Mouse (Mus musculus) liver, adult 2 months (tissue): Measurements from ENCODE around the gene Zfp526. TPM values are rescaled to one million over a fixed set of nuclear protein-coding genes. Genes with fewer than 3 reads are reported as not detected.

Experiments used
- DNase-seq: peaks from one replicate; pipeline ENCODE4 v3.0.0-alpha.2; 2011; ENCODE audit warnings: low read depth, low spot score; ENCODE audit errors: extremely low read depth
- H3K27ac ChIP-seq: fragments of 200-500 bp; replicated peaks from 2 replicates; pipeline ENCODE4 v1.5.1; 2012; ENCODE audit warnings: low read depth, mild to moderate bottlenecking, control low read depth, inconsistent platforms, low read length; ENCODE audit not compliant: insufficient read depth
- H3K27me3 ChIP-seq: fragments of 200-500 bp; 2 replicates; pipeline ENCODE4 v1.6.1; 2012; ENCODE audit warnings: mild to moderate bottlenecking, moderate library complexity, low read length, inconsistent platforms; ENCODE audit not compliant: control insufficient read depth, insufficient read depth
- H3K36me3 ChIP-seq: fragments of 200-500 bp; 2 replicates; pipeline ENCODE4 v1.6.1; 2012; ENCODE audit warnings: low read length, inconsistent platforms; ENCODE audit not compliant: control insufficient read depth, insufficient read depth
- H3K4me1 ChIP-seq: fragments of 200-500 bp; 2 replicates; pipeline ENCODE4 v1.6.1; 2011; ENCODE audit warnings: low read length; ENCODE audit not compliant: control insufficient read depth, insufficient read depth
- H3K4me3 ChIP-seq: fragments of 200-500 bp; 2 replicates; pipeline ENCODE4 v1.5.1; 2011; ENCODE audit warnings: low read depth, mild to moderate bottlenecking, control low read depth, low read length, moderate library complexity; ENCODE audit not compliant: insufficient read depth
- H3K79me2 ChIP-seq: fragments of 200-500 bp; 2 replicates; pipeline ENCODE4 v1.6.1; 2012; ENCODE audit warnings: inconsistent platforms, mild to moderate bottlenecking, low read length, moderate library complexity; ENCODE audit not compliant: control insufficient read depth, insufficient read depth
- H3K9ac ChIP-seq: fragments of 200-500 bp; 2 replicates; pipeline ENCODE4 v1.6.1; 2012; ENCODE audit warnings: low read depth, mild to moderate bottlenecking, control low read depth, inconsistent platforms, low read length
- CTCF ChIP-seq: fragments of 200-500 bp; IDR thresholded peaks from 2 replicates; pipeline ENCODE4 v1.5.1; 2011; ENCODE audit warnings: low read depth, low read length, control low read depth
- POLR2A ChIP-seq: fragments of 200-500 bp; IDR thresholded peaks from 2 replicates; pipeline ENCODE4 v1.6.1; 2011; ENCODE audit warnings: low read length, control low read depth; ENCODE audit not compliant: insufficient read depth; ENCODE audit errors: extremely low read depth
- WGBS: fragments of 180-500 bp; shearing (Covaris S2); methylation state at CpG from one replicate; pipeline ENCODE4 v1.1.7; 2018; 5-methylcytosine and 5-hydroxymethylcytosine counted together
- polyA plus RNA-seq: library from polyadenylated mRNA; depleted of rRNA; stranded (reverse); fragments of >200 nt; gene quantifications from 2 replicates; pipeline ENCODE4 v1.2.3, GENCODE M21; 2012
- total RNA-seq: library from RNA; depleted of rRNA; stranded (reverse); fragments of >200 nt; gene quantifications from 2 replicates; pipeline ENCODE4 v1.2.3, GENCODE M21; 2014

Zfp526 gene
- total and polyA plus RNA-seq, 2 experiments: 2.2 to 4.7 TPM

DNA sequence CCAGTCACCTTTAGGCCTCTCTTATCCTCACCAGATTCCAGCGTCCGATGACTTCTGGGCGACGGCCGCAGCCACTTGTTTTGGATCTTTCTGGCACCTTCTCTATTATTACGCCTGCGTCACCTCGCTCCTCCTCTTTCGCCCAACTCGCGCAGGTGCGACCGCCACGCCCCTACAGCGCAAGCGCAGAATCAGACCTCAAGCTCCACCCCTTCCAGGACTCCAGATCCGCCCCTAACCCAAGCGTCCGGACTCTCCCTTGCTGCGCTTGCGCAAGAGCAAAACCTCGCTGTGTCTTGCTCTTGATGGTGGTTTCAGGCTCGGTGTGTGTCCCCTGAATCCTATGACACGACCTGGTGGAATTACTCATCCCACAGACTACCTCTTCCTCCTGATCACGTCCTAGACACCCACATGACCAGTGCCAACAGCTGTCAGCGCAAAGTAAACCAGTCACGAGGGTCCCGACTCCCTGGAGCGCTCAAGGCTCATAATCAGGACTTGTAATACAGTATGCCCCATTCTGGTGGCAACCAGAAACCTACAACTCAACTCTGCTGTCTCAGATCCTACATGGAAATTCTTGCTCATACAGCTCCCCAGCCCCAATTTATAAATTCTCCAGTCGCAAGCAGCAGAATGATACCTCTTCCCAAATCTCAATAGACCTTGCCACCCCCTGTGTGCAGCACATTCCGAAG is 1.3 kb upstream of the Zfp526 start:
- Histone ChIP-seq H3K27ac (peak overlapping the region; percentile 81), H3K36me3 (peaks cover 3% of the 10 kb centered on the region), H3K9ac (peak overlapping the region; percentile 78), H3K27me3 (no peaks in the 10 kb centered on the region), H3K79me2 (peaks cover 24% of the 10 kb centered on the region; the same call in 1 of the 2 replicates), H3K4me1 (peaks cover 21% of the 10 kb centered on the region), H3K4me3 (peak overlapping the region; percentile 70)
- DNase-seq: peak; percentile 93
- 4% methylated on average over 31 of the region's 31 CpGs for WGBS
- TF ChIP-seq CTCF: no peak
- peak; percentile 89 for TF ChIP-seq POLR2A

DNA sequence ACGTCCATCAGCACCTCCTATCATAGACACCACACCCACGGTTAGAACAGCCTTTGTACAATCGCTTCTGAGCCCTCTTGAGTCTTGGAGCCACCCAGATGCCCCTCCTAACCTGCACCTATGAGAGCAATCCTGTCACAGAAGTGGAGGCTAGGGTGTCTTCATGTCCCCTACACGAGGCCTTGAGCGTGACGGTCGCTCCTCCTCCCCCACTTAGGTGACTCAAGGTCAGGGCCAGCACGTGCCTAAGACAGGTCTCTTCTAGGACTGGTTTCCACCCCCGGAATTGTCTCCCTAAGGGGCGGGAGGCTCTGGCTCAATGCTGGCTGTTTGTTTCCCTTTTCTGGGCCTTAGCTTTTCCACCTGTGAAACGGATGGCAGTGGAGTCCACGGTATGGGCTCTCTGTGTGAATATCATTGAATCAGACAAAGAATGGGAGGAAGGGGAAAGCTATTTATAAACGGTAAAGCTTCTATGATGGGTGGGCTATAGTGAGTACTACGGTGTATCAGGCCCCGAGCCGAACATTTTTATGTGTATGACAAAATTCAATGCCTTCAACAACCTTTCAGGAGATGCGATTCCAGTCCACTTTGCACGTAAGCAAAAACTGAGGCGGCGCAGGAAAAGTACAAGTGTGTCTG is 646 bp upstream of the Zfp526 start, which contains the start of gene Dedd2:
Gene Dedd2 (minus strand): TSS at position 159 of the 645 bp plus-strand sequence.
- Histone ChIP-seq H3K4me1 (peaks cover 21% of the 10 kb centered on the region), H3K36me3 (no peaks in the 10 kb centered on the region; the same call in 1 of the 2 replicates), H3K4me3 (peak within 1 kb of the TSS; percentile 92), H3K27ac (peak within 1 kb of the TSS; percentile 81), H3K27me3 (no peaks in the 10 kb centered on the region), H3K9ac (peak within 1 kb of the TSS; percentile 84), H3K79me2 (peaks cover 21% of the 10 kb centered on the region; the same call in 1 of the 2 replicates)
- TF ChIP-seq CTCF (no peak), POLR2A (no peak)
- DNase-seq: peak; percentile 61
- 3% methylated on average over 20 of the region's 20 CpGs for WGBS

DNA sequence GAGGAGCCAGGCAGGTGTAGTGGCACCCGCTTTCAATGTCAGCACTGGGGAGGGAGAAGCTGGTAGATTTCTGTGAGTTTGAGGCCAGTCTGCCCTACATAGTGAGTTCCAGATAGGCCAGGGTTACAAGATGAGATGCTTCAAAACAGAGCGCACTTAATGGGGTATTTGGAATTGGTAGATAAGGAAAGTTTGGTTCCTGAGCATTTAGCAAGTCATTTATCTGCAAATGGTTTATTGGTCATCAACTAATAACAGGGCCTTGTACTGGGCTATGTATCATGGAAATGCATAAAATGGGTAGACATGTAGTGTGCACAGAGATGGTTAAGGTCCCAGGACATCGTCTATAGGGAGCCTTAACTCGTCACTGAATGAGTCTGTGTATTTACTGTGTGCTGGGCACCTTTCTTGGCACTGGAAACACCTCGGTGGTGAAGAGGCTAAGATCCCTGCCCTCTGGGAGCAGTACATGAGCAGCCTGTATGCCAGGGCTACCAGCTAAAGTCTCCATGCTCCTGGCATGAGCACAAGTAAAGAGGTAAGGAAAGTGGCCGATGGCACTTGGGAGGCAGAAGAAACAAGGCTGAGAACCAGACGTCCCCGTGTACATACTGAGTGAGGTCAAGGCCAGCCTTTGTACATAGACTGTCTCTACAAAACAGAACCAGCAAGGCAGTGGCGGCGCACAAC is 1.2 kb downstream of the Zfp526 start:
- no peaks in the 10 kb centered on the region for H3K27me3 ChIP-seq
- H3K4me3 ChIP-seq: no peak overlapping the region
- WGBS: 41% methylated on average over 10 of the region's 10 CpGs
- H3K27ac ChIP-seq: no peak overlapping the region
- TF ChIP-seq CTCF: no peak
- TF ChIP-seq POLR2A: no peak
- H3K36me3 ChIP-seq: 0 out of 2 replicates have a peak, but pooled peaks cover 2% of the 10 kb centered on the region
- H3K79me2 ChIP-seq: peaks cover 28% of the 10 kb centered on the region; the same call in 1 of the 2 replicates
- DNase-seq: peak; percentile 19
- peaks cover 19% of the 10 kb centered on the region for H3K4me1 ChIP-seq
- no peak overlapping the region; the same call in 1 of the 2 replicates for H3K9ac ChIP-seq

DNA sequence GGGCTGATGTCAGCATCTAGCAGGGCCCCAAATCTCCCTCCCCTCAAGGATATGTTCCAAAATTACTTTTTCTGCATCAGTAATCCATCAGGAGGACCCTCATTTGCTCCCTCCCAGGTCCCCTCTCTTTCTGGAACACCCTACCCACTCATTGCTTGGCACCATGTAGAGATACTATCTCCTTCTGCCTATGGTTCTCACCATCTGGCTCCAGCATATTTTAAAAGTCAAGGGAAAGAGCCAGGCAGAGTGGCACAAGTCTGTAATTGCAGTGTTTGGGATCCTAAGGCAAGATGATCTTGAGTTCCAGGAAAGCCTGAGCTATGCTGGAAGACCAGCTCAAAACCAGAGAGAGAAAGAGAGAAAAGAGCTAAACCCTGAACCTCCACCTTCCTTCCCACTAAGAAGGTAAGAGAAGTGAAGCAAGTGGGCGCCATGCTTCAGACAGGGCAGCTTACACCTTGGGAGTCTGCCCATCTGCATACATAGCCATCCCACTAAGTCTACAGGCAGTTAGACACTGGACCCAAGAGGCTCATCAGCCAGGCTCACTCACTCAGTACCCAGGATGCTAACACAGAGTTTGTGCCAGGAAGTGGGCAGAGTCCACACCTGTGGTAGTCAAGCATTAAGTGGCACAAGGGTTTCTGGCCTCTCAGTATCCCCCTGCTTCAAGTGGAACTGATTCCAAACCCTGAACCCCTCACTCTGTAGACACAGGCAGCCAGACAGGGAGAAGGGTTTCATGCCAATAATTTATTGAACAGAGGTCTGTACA is 6.5 kb downstream of the Zfp526 start:
- peaks cover 16% of the 10 kb centered on the region; the same call in 1 of the 2 replicates for H3K79me2 ChIP-seq
- peak; percentile 16 for DNase-seq

DNA sequence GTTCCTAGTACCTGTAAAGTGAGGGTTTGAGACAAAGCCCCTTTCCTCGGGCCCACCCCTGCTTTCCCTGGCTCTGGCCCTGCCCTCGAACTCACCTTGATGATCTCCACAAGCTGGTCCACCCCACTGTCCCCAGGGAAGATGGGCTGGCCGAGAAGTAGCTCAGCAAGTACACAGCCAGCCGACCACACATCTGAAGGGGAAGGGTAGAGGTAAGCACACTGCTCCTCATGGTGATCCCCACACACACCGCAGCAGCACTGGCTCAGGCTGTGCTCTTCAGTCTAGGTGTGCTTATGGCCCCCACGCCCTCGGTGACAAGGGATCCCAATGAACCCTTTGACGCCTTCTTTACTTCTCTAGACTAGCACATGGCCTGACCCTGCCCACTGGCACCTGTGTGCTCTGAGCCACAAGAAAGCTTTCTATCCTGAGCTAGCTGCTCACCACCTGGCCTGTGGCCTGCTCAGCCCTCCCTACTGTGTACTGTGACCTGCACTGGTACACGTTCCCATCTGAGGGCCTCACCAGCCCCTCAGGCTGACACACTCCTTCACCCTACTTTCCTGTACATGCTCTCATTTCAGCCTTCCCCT is 9.6 kb downstream of the Zfp526 start:
- Histone ChIP-seq H3K27me3 (no peaks in the 10 kb centered on the region), H3K4me1 (peaks cover 3% of the 10 kb centered on the region; the same call in 1 of the 2 replicates), H3K9ac (no peak overlapping the region), H3K4me3 (no peak overlapping the region), H3K79me2 (peaks cover 13% of the 10 kb centered on the region; the same call in 1 of the 2 replicates), H3K36me3 (peaks cover 16% of the 10 kb centered on the region; the same call in 1 of the 2 replicates), H3K27ac (no peak overlapping the region)
- TF ChIP-seq POLR2A (no peak), CTCF (no peak)
- 84% methylated on average over 9 of the region's 9 CpGs for WGBS
- DNase-seq: no peak

More for the DNA sequence above, 6.5 kb downstream of the Zfp526 start:
- TF ChIP-seq CTCF (no peak), POLR2A (no peak)
- Histone ChIP-seq H3K27ac (no peak overlapping the region), H3K36me3 (peaks cover 16% of the 10 kb centered on the region; the same call in 1 of the 2 replicates), H3K27me3 (no peaks in the 10 kb centered on the region), H3K9ac (no peak overlapping the region), H3K4me3 (no peak overlapping the region), H3K4me1 (0 out of 2 replicates have a peak, but pooled peaks cover 1% of the 10 kb centered on the region)
- 80% methylated on average over 1 of the region's 1 CpGs for WGBS
